Mouse (Mus musculus) testis, adult 2 months (tissue): ENCODE data around the gene Pdp2. TPM values are rescaled to one million over a fixed set of nuclear protein-coding genes. Genes with fewer than 3 reads are reported as not detected.

ENCODE experiments used
- H3K27ac ChIP-seq: fragments of 200-500 bp; 2 replicates; pipeline ENCODE4 v1.5.1; 2012; ENCODE audit warnings: low read depth, low read length; ENCODE audit not compliant: control insufficient read depth, insufficient read depth
- H3K27me3 ChIP-seq: fragments of 200-500 bp; 2 replicates; pipeline ENCODE4 v1.6.1; 2012; ENCODE audit warnings: mild to moderate bottlenecking, low read length, moderate library complexity; ENCODE audit not compliant: control insufficient read depth, insufficient read depth
- H3K36me3 ChIP-seq: fragments of 200-500 bp; 2 replicates; pipeline ENCODE4 v1.6.1; 2012; ENCODE audit warnings: mild to moderate bottlenecking, low read length; ENCODE audit not compliant: control insufficient read depth, insufficient read depth
- H3K4me1 ChIP-seq: fragments of 200-500 bp; 2 replicates; pipeline ENCODE4 v1.6.1; 2012; ENCODE audit warnings: low read length; ENCODE audit not compliant: control insufficient read depth, insufficient read depth
- H3K4me3 ChIP-seq: fragments of 200-500 bp; 2 replicates; pipeline ENCODE4 v1.5.1; 2012; ENCODE audit warnings: low read depth, mild to moderate bottlenecking, low read length, moderate library complexity, mixed read lengths; ENCODE audit not compliant: control insufficient read depth
- CTCF ChIP-seq: fragments of 200-500 bp; IDR thresholded peaks from 2 replicates; pipeline ENCODE4 v1.5.1; 2012; ENCODE audit warnings: low read depth, mild to moderate bottlenecking, inconsistent platforms, low read length, moderate library complexity; ENCODE audit not compliant: control insufficient read depth, insufficient read depth, insufficient replicate concordance
- POLR2A ChIP-seq: fragments of 200-500 bp; IDR thresholded peaks from 2 replicates; pipeline ENCODE4 v1.6.1; 2012; ENCODE audit warnings: low read depth, mild to moderate bottlenecking, inconsistent platforms, low read length, moderate library complexity; ENCODE audit not compliant: control insufficient read depth
- polyA plus RNA-seq: library from polyadenylated mRNA; depleted of rRNA; stranded (reverse); fragments of >200 nt; gene quantifications from 2 replicates; pipeline ENCODE4 v1.2.3, GENCODE M21; 2012

Gene Pdp2
- polyA plus RNA-seq, 1 experiment = 1.2 TPM

- Histone ChIP-seq H3K4me1 (no peaks in the 10 kb centered on the region), H3K27ac (no peak overlapping the region), H3K36me3 (no peaks in the 10 kb centered on the region), H3K27me3 (no peaks in the 10 kb centered on the region), H3K4me3 (no peak overlapping the region)
- TF ChIP-seq CTCF = 0 out of 2 replicates have a peak, but pooled peaks have one; percentile 3
- TF ChIP-seq POLR2A = no peak
These were observed 19.0 kb downstream of the Pdp2 start for GRCm38 (mm10) chr8:104610185-104610766.

GRCm38 (mm10) chr8:104611613-104612012 is 20.4 kb downstream of the Pdp2 start:
- no peaks in the 10 kb centered on the region for H3K36me3 ChIP-seq
- no peak overlapping the region for H3K4me3 ChIP-seq
- no peaks in the 10 kb centered on the region for H3K27me3 ChIP-seq
- H3K4me1 ChIP-seq = no peaks in the 10 kb centered on the region
- H3K27ac ChIP-seq = no peak overlapping the region
- TF ChIP-seq POLR2A = no peak

GRCm38 (mm10) chr8:104613119-104613518 is 21.9 kb downstream of the Pdp2 start:
- TF ChIP-seq POLR2A = no peak
- TF ChIP-seq CTCF = no peak
- H3K27ac ChIP-seq = no peak overlapping the region
- H3K27me3 ChIP-seq = no peaks in the 10 kb centered on the region
- no peaks in the 10 kb centered on the region for H3K4me1 ChIP-seq
- H3K36me3 ChIP-seq = no peaks in the 10 kb centered on the region
- H3K4me3 ChIP-seq = no peak overlapping the region

GRCm38 (mm10) chr8:104620765-104621164 is 29.5 kb downstream of the Pdp2 start:
- Histone ChIP-seq H3K27me3 (no peaks in the 10 kb centered on the region), H3K4me1 (no peaks in the 10 kb centered on the region), H3K4me3 (no peak overlapping the region), H3K27ac (no peak overlapping the region), H3K36me3 (no peaks in the 10 kb centered on the region)
- TF ChIP-seq CTCF (no peak), POLR2A (no peak)

GRCm38 (mm10) chr8:104624161-104624560 is 32.9 kb downstream of the Pdp2 start, which contains the start of gene Cdh16:
Cdh16 (minus strand) TSS chr8:104624396.
- Histone ChIP-seq H3K4me1 (no peaks in the 10 kb centered on the region), H3K27ac (no peak within 1 kb of the TSS)

GRCm38 (mm10) chr8:104627065-104627740 is 36.0 kb downstream of the Pdp2 start:
- TF ChIP-seq POLR2A (no peak), CTCF (no peak)
- peaks cover 18% of the 10 kb centered on the region for H3K4me1 ChIP-seq
- H3K4me3 ChIP-seq = no peak overlapping the region
- H3K27ac ChIP-seq = no peak overlapping the region
- no peaks in the 10 kb centered on the region for H3K27me3 ChIP-seq
- H3K36me3 ChIP-seq = no peaks in the 10 kb centered on the region

More at GRCm38 (mm10) chr8:104624161-104624560, 32.9 kb downstream of the Pdp2 start, which contains the start of gene Cdh16:
- no peaks in the 10 kb centered on the region for H3K27me3 ChIP-seq
- no peak within 1 kb of the TSS for H3K4me3 ChIP-seq
- no peak for TF ChIP-seq CTCF
- H3K36me3 ChIP-seq = no peaks in the 10 kb centered on the region

- Histone ChIP-seq H3K4me3 (no peak overlapping the region), H3K36me3 (no peaks in the 10 kb centered on the region), H3K4me1 (peaks cover 18% of the 10 kb centered on the region), H3K27ac (no peak overlapping the region), H3K27me3 (no peaks in the 10 kb centered on the region)
- TF ChIP-seq POLR2A = no peak
- no peak for TF ChIP-seq CTCF
These were observed 37.2 kb downstream of the Pdp2 start for GRCm38 (mm10) chr8:104628402-104628801.
